Mouse (Mus musculus) brain, embryonic 14.5 days (tissue): ENCODE measurements at regions not wholly inside any gene's neighbourhood (a gene's known extent, or its start where the extent isn't known, plus 50 kb on each side); places are given as distances from the start of the nearest gene placed in this dataset.
A peak's percentile ranks its signal among the peaks of the same experiment; 100 is the strongest.

ENCODE experiments used
- DNase-seq: peaks from one replicate; pipeline ENCODE4 v3.0.0-alpha.2; 2011; ENCODE audit warnings: low read depth
- CTCF ChIP-seq: fragments of 200-500 bp; IDR thresholded peaks from 2 replicates; pipeline ENCODE4 v1.5.1; 2012; ENCODE audit warnings: inconsistent platforms, mild to moderate bottlenecking, moderate library complexity, borderline replicate concordance; ENCODE audit not compliant: insufficient read depth, insufficient read length; ENCODE audit errors: extremely low read depth
- POLR2A ChIP-seq: fragments of 200-500 bp; IDR thresholded peaks from 2 replicates; pipeline ENCODE4 v1.6.1; 2012; ENCODE audit warnings: mild to moderate bottlenecking, inconsistent platforms, borderline replicate concordance; ENCODE audit not compliant: poor library complexity, insufficient read depth, insufficient read length, severe bottlenecking; ENCODE audit errors: extremely low read depth

DNA sequence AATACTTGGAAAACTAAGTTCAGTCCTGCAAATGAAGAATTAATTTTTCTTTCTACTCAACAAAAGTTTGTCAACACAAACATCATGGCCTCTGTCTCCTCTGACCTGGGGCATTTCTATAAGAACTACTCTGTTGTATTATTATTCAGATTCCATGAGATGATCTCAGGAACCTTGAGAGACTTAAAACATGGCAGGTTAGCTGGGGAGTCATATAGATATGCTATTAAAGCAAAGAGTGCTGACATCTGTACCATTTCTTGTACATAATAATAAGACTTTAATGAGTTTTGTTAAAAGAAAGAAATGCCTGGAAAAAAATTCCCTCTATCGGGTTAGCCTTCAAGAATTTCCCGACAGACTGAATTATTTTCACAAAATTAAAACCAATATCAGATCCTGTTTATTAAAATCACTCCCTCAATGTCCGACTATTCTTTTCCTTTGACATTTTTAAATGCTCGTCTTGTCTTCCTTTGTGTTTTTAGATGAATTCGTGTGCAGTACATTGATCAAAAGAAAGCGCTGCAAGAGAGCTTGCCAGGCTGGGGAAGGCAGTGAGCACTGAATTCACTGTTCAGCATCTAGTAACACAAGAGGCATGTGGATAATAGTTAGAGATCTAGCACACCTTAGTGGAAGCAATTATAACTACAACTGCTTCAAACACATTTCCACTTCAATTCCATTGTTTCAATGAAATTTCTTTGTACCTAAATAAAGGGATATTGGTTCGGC lies 145.0 kb upstream of the Cxadr start:
- TF ChIP-seq POLR2A = no peak
- TF ChIP-seq CTCF = peak; percentile 47; the same call in 1 of the 2 replicates
- peak; percentile 97 for DNase-seq

DNA sequence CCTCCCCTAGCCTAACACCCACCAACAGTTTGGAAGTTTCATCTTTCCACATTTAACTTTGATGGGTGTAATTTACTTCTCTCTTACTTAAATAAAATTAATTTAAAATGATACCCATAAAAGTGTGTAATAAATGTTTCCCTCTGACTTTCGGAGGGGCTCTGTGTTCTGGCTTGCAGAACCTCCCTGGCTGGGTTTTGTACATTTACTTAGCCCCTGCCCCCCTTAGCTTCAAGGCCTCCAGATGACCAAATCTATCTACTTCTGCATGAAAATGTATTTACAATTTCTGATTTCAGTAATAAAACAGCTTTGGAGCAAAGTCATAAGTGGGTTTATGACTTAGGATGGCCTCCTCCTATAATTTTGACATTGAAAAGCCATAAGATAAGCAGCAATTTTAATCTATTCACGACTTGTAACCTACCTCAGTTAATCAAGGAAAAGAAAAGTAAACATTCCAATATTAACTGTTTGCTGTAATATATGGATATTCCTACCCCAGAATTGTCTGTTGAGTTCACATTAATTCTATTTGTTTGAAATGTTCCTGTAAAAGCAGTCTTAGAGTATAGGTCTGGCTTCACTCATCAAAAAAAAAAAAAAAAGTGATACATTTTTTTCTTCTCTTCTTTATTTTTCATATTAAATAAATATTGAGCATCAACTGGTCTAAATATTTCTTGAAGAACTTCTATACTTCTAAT lies 147.2 kb upstream of the Cxadr start:
- no peak for TF ChIP-seq POLR2A
- DNase-seq = no peak

DNA sequence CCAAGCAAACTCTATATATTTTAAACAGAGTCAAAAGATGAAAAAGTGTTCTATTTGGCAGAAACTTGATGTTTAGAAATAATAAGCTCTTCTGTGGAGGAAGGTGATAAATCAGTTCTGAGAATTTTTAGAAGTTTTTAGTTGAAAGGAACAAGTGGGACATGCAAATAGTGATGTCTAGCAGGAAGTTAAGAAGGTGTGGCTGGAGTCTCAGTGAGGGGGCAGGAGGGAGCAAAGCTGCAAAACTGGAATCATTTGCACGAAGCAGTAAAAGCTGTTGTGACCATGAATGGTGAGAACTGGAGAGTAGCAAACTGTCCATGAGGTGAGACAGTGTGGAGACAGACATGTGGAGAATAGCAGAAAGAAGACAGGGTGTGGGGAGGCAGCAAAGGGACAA lies 157.1 kb upstream of the Cxadr start:
- TF ChIP-seq CTCF (no peak), POLR2A (no peak)
- DNase-seq = no peak

DNA sequence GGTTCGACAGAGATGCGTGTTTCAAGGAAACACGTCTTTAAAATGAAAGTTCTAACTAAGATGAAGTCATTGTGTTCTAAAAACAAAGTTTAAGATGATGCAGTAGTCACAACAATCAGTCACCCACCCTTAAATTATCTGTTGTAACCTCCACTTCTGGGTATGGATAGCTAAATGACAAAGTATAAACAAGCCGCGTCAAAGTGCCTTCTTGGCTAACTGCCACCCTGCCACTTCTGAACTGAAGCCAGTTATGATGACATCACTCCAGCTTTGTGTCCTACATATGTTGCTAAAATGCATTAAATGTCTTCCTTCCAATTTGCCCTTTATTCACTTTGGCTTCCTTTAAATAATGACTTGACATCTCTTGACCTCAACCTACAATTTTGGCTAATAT lies 165.8 kb upstream of the Cxadr start:
- no peak for TF ChIP-seq CTCF
- no peak for TF ChIP-seq POLR2A
- peak; percentile 41 for DNase-seq

DNA sequence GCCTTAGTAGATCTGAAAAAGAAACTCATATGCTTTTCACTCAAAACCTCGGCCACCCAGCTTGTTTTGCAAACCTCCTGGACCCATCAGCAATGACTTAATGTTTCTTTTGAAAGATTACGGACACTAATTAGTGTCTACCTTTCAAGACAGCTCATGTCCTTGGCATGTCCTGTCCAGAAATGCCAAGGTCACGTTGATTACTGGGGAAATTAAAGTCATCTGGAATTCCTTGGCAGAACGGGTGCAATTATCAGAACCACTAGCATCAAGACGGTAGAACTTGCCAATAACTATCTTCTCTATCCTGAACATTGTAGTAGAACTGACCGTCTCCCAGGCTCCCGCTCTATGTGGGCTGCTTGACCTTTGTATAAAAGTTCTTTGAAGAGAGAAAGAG lies 166.8 kb upstream of the Cxadr start:
- TF ChIP-seq CTCF (no peak), POLR2A (no peak)
- DNase-seq = no peak

DNA sequence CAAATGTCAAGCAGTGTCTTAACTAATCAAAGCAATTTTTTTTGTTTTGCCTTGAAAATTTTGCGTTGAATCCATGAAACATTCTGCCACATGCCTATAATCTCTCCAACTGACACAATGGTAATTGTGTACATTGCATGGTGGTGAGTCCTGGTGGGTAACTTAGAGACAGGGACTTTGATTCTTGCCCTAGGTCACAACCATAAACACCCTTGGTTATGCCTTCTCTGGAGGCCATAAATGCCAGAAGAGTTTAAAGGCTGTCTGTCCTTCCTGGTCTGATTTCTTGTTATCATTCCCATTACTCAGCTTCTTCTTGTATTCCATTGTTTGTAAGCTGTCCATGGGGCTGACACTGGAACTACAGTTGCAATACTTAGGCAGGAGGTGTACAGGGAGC lies 179.6 kb upstream of the Cxadr start:
- TF ChIP-seq POLR2A (no peak), CTCF (no peak)
- no peak for DNase-seq

DNA sequence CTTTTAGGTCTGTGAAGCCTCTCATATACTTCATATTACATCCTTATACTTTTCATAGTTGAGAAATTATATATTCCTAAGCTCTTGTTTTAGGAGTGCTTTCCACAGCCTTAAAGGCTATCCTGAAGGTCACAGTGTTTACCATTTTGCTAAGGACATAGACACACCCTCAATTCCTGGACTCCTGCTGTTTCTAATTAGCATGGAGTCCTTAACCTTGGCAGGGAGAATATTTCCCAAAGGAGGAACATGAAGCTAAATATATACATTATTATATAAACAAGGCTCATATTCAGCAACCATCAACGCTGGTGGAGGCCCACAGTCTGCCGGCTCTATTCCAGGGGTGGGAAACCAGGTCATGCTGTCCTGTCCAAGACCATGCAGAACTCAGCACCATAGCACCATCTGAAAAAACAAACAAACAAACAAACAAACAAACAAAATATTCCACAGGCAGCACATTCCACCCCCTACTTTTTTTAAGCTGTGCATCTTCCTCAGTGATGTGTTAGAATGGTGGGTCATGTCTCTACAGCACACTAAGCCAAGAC lies 180.9 kb upstream of the Cxadr start:
- no peak for DNase-seq
- TF ChIP-seq POLR2A (no peak), CTCF (no peak)

DNA sequence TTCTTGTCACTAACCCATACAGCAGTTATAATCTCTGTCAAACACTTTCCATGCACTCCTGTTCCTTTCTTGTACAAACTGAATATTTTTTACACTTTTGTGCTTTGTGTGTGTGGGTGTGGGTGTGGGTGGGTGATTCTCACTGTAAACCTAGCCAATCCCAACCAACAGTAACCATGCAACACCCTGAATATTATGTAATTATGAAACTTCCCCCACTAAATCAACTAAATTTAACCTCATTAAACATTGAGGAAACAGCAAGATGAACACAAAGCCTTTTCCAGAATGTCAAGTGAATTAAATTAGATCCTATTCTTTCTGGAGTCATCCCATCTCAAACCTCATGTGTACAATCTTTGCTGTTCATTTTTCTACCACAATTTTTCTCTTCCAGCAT lies 197.0 kb upstream of the Cxadr start:
- no peak for DNase-seq
- no peak for TF ChIP-seq CTCF
- TF ChIP-seq POLR2A = no peak

DNA sequence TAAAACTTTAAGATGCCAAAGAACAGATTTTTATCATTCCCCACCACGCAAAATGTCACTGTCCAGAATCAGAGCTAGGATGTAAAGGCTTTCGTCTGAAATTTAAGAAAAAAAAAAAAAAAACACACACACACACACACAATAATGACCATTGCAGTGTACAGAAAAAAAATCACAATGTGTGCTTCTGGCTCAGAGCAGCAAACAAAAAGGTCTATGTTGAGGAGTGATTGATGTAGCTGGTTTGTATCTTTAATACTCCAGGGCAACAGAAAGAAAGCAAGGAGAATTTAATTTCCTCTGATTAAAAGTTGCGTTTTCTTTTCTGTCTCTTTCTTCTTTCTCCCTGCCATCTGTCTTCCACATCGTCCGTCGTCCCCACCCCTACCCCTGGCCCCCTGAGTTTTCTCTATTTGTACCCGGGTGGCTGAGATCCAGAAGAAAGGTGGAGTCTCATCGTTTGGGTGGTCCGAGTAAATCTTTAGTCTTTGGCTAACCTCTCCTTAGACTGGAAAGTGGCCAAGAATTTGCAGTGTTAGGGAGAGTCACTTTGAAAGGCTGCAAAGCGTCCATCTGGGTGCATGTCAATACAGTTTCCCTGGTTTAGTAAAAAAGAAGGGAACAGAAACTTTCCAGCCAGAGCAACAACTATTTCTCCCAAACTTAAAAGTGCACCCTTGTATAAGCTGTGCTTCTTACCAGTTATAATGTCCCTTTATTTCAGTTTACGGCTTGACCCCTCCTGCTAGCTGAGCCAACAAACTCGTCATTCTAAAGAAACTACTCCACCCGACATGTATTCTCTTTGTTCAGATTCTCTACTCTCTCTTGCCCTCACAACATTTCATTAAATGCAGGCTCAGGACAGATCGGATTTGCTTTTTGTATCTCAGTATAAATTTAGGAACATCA lies 199.6 kb upstream of the Cxadr start:
- DNase-seq = peak; percentile 93
- TF ChIP-seq CTCF (no peak), POLR2A (no peak)

DNA sequence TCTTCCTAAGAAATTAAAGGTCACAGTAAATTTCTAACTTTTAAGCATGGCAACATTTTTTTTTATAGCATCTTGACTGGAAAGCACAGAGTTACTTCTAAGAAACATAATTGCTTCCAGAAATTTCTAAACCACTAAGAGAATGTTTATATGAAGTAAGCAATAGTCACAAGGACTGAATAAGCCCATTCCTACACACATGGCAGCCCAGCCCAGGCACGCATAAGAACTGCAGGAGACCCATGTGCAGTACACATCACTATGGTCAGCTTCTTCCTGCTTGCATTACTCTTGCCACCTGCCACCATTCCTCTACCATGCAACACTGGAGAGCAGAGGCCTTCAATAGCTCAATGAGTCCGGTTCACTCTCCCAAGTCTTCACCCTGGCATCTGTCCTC lies 201.4 kb upstream of the Cxadr start:
- no peak for DNase-seq
- no peak for TF ChIP-seq POLR2A
- no peak for TF ChIP-seq CTCF

DNA sequence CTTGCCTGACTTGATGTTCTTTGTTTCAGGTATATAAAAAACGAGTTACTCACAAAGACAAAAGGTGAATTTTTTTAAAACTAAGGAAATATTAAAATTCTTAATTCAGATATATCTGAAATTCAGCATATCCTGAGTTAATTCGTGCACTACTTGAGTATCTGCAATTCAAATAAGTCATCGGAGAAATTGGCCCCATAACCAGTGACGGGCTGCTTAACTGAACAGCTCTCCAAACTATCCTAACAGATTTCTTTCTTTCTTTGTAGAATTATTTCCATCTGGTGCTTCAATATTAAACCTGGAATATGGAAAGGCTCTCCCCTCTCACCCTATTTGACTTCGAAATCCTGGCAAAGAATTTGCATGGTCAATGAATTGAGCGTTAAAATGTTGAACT lies 202.2 kb upstream of the Cxadr start:
- peak; percentile 65 for DNase-seq
- TF ChIP-seq CTCF = no peak
- TF ChIP-seq POLR2A = no peak

DNA sequence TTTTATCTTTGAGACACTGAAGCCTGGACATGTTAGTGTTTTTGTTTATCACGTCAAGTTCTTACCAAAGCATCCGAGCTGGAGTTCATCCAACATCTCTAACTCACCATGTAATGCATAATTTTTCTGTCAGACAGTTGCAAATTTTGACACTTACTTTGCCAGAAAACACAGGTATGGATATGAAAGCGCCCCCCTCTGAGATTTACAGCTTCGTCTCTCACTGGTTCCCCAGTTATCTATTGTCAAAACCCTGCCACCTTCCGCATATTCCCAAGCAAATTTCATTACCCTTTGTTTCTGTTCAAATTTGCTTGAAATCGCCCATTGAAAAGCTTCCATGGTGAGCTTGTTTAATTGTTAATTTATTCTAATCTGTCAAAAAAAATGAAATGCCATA lies 202.7 kb upstream of the Cxadr start:
- no peak for TF ChIP-seq POLR2A
- TF ChIP-seq CTCF = no peak
- DNase-seq = peak; percentile 64
